Mouse (Mus musculus) thymus, postnatal 14 days (tissue): ENCODE measurements around the gene Tuba3a.
"Not testable (repeated sequence)": the region's sequence is repeated elsewhere in the genome, so short reads cannot be mapped to it uniquely, and the experiment has no call there.

ENCODE experiments used
- DNase-seq: peaks from one replicate; pipeline ENCODE4 v3.0.0; 2021

The Tuba3a gene

GRCm38 (mm10) chr6:125305465-125305864, 19.6 kb upstream of the Tuba3a start:
- no peak for DNase-seq

GRCm38 (mm10) chr6:125304408-125304807, 18.6 kb upstream of the Tuba3a start:
- not testable (repeated sequence) for DNase-seq

GRCm38 (mm10) chr6:125303242-125303641, 17.4 kb upstream of the Tuba3a start:
- no peak for DNase-seq

- DNase-seq: peak; percentile 49
Observed at GRCm38 (mm10) chr6:125302231-125302982, 16.6 kb upstream of the Tuba3a start.

DNA sequence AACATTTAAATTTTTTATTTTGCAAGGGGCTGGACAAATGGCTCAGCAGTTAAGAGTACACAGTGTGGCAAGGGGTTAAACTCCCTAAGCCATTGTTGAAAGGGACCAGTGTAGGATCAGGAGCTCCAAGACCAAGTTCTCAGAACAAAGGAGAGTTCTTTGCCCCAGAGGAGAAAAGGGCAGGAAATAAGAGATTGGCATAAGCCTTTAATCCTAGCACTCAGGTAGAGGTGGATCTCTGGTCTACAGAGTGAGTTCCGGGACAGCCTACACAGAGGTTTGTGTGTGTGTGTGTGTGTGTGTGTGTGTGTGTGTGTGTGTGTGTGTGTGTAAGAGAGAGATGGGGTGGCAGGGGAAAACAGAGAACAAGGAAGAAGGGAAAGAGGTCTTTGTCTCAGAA, 15.1 kb upstream of the Tuba3a start:
- no peak for DNase-seq

DNA sequence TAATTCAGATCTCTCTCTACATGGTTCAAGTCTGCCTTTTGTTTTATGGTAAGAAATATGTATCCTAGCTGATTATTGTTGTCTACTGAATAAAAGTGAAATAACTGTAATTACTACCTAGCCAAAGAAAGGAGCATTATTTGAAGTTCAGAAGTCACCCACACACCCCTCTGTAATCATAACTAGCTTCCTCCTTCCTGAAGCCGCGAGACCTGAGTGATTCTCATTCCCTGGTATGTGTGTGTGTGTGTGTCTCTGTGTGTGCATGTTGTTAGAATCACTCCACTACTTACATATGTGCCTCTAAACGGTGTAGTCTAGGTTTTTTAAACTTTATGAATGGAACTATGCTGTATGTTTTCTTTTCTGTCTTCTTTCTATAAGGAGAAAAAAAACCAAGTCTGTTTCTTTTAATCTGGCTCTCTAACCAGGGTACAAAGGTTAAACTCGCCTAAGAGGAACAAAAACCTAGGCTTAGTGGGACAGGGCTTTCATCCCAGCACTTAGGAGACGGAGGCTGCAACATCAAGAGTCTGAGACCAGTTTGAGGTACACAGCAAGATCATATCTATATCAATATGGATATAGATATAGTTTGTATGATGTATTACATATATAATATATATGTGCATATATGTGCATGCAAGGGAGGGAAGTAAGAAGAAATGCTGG, 11.4 kb upstream of the Tuba3a start:
- no peak for DNase-seq

- no peak for DNase-seq
Observed at GRCm38 (mm10) chr6:125294049-125294448, 8.2 kb upstream of the Tuba3a start.

DNA sequence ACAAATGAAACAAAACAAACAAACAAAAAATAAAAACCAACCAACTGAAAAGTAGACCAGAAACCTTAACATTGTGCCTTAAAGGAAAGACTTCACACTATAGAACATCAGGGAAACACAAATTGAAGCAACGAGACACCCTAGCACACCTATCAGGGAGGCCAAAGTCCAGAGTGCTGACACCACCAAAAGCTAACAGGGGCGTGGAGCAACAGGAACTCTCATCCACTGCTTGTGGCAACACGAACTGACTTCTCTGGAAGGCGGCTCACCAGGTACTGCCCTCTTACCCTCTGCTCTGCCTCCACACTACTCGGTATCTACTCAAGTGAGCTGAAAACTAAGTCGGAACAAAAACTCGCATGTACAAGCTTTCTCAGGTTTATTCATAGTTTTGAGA, 6.4 kb upstream of the Tuba3a start:
- DNase-seq: no peak

- DNase-seq: no peak
Observed at GRCm38 (mm10) chr6:125291329-125291728, 5.5 kb upstream of the Tuba3a start.

GRCm38 (mm10) chr6:125288730-125289129, 2.9 kb upstream of the Tuba3a start:
- DNase-seq: no peak

DNA sequence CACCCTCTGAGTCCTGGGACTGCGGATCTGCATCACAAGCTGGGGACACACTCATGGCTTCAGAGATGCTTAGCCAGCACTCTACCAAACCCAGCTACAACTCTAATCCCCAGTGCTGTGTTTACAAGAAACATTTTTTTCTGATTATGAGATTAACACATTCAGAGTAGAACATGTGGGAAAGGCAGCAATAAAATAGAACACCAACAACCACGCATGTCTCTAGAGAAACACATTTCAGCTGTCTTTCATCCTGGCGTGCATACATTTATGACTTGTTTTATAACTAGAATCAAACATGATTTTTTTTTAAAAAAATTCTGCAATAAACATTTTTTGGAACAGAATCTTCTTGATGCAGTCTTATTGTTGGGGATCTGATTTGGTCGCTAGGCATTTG, 1.1 kb upstream of the Tuba3a start:
- no peak for DNase-seq

DNA sequence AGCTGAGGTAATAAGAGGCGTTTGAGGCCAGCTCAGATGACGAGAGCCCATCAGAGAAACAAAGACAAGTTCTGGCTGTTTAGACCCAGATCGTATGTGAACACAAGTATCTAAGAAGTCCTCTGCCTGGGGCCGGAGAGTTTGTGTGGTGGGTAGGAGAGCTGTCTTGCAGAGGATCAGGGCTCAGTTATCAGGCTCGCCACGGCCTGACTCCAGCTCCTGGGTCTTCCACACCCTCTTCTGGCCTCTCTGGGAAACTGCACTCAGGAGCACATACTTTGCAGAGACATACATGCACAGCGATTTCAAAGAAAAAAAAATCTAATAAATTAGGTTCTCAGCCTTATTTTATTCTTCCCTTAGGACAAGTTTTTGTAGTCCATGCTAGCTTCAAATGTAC, 1.1 kb downstream of the Tuba3a start:
- no peak for DNase-seq

GRCm38 (mm10) chr6:125284250-125284649, 1.6 kb downstream of the Tuba3a start:
- DNase-seq: no peak

GRCm38 (mm10) chr6:125282721-125283120, 3.1 kb downstream of the Tuba3a start:
- DNase-seq: not testable (repeated sequence)

- no peak for DNase-seq
Observed at GRCm38 (mm10) chr6:125279729-125280128, 6.1 kb downstream of the Tuba3a start.

DNA sequence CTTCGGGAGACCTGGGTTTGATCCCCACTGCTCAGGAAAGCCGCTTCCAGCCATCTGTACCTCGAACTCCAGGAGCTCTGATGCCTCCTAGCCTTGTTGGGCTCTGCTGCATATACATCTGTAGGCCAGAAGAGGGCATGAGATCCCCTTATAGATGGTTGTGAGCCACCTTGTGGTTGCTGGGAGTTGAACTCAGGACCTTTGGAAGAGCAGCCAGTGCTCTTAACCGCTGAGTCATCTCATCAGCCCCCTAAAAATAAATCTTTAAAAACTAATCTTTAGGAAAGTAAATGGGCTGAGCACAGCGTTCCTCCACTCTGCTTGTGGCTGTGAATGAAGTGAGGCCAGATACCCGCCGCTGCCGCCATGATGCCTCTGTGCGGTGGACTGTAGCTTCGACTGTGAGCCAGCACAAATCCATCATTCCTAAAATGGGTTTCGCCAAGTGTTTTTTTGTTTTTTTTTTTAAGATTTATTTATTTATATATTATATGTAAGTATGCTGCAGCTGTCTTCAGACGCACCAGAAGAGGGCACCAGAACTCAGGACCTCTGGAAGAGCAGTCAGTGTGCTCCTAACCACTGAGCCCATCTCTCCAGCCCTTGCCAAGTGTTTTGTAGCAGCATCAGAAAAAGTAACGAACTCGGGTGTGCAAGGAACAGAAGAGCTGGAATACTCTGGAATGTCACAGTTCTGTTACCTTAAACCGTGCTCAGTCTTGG, 10.8 kb downstream of the Tuba3a start:
- DNase-seq: peak; percentile 55

DNA sequence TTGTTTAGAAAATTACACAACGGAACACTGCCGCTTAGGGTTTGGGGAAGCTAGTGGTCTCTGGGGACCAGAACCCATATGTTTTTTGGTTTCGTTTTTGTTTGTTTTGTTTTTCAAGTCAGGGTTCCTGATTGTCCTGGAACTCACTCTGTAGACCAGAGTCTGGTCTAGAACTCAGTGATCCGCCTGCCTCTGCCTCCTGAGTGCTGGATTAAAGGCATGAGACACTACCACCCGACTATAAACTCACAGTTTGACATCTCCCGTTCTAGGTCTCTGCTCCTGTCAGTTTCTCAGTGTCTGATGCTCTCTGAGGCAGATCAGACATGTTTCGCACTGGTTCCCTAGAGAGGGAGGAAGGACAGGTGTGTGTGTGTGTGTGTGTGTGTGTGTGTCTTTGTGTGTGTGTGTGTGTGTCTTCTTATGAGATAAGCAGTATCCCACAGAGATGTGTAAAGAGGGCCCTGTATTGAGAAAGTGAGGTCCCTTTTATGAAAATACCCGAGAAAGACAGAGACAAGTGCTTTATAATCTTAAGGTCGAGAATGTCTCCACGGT, 13.5 kb downstream of the Tuba3a start:
- DNase-seq: no peak

DNA sequence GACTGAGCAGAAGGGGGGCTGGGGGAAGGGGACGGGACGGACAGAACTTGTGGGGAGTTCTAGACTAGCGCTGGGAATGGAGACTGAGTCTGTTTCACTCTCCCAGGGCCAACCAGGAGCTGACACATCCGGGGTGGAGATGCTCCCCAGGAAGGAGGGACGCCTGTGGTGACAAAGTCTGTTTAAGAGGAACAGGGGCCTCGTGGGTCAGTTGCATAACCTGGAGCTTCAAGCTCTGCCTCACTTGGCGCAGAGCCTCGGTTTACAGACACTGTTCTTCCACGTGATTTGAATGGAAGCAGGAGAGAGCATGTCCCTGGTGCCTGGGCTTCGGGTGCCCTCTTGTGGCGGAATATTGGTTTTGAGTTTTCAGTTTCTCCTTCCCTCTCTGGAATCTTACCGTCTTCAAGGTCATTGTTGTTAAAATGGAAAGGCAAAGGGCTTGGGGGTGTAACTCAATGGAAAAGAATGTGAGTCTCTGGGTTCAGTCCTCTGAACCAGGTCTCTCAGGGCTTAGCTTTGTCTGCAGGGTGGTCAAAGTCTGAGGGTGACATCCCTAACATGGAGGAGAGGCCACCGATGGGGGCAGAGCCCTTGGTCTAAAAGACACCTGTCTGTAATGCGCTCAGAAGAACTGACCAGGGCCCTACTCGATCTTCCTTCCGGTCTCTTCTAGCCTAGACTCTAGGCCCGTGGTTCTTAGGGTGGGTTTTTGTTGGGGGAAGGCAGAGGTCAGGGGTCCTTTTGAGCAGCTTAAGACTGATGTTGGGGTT, 14.2 kb downstream of the Tuba3a start:
- peak; percentile 90 for DNase-seq

GRCm38 (mm10) chr6:125268799-125269198, 17.0 kb downstream of the Tuba3a start:
- no peak for DNase-seq

DNA sequence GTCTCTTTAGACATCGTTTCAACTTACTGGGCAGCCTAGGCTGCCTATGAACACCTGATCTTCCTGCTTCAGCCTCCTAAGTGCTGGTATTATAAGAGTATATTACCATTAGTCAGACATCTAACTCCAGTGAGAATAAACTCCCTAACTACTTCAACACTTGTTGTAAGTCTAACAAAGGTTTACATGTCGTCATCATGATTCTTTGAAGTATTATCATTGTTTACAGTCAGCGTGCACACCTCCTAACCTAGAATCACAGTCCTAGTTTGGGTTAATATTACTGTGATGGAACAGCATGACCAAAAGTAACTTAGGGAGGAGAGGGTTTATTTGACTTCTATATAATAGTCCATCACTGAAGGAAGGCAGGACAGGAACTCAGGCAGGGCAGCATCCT, 18.4 kb downstream of the Tuba3a start:
- no peak for DNase-seq

DNA sequence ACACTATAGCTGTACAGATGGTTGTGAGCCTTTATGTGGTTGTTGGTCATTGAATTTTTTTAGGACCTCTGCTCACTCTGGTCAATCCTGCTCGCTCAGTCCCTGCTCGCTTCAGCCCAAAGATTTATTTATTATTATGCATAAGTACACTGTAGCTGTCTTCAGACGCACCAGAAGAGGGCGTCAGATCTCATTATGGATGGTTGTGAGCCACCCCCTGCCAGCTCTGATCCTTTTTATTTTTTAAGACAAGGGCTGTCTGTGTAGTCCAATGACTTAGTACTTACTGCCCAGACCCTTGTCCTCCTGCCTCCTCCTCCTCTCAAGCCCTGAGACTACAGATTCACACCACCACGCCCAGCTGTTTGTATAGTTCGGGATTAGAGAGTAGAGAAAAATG, 19.2 kb downstream of the Tuba3a start:
- DNase-seq: peak; percentile 44

GRCm38 (mm10) chr6:125266091-125266490, 19.8 kb downstream of the Tuba3a start:
- no peak for DNase-seq

GRCm38 (mm10) chr6:125265239-125265638, 20.6 kb downstream of the Tuba3a start:
- peak; percentile 87 for DNase-seq
